In genomic region chr7:28371514-28371989, GRCm38 (mm10) we compare ENCODE assay signal across 8 mouse cellular contexts. TPM values are rescaled to one million over a fixed set of nuclear protein-coding genes. Genes with fewer than 3 reads are reported as not detected.
A peak's percentile ranks its signal among the peaks of the same experiment; 100 is the strongest.
DNase-seq lines count a peak whose midpoint lies in the region; ATAC-seq and TF ChIP-seq lines count a peak whose summit lies in the region.

No protein-coding gene starts in this region.

- H3K4me3 ChIP-seq in forebrain, postnatal 0 days (ENCODE audit: low read depth, low read length): peak overlapping the region; percentile 77
- H3K4me3 ChIP-seq in hindbrain, embryonic 14.5 days (replicated peaks; ENCODE audit: low read length): peak overlapping the region; percentile 82
- H3K4me3 ChIP-seq in liver, embryonic 11.5 days (ENCODE audit: low read depth, low read length): peak overlapping the region; percentile 80

- peak overlapping the region; percentile 69 for H3K9ac ChIP-seq in forebrain, postnatal 0 days
- H3K9ac ChIP-seq in hindbrain, embryonic 14.5 days: peak overlapping the region; percentile 84
- peak overlapping the region; percentile 82 for H3K9ac ChIP-seq in liver, embryonic 11.5 days (ENCODE audit: low read depth, low read length)

- ATAC-seq in forebrain, postnatal 0 days: no peak
- ATAC-seq in hindbrain, embryonic 14.5 days (ENCODE audit: low FRiP score): no peak
- no peak for ATAC-seq in liver, embryonic 11.5 days (replicated peaks; ENCODE audit: low FRiP score)

- peaks cover 12% of the 10 kb centered on the region for H3K36me3 ChIP-seq in forebrain, postnatal 0 days (ENCODE audit: insufficient read depth)
- H3K36me3 ChIP-seq in hindbrain, embryonic 14.5 days (replicated peaks; ENCODE audit: control insufficient read depth, insufficient read depth): peaks cover 18% of the 10 kb centered on the region
- H3K36me3 ChIP-seq in liver, embryonic 11.5 days (ENCODE audit: control insufficient read depth, insufficient read depth, low read length): peaks cover 8% of the 10 kb centered on the region; the same call in 1 of the 2 replicates

- H3K4me1 ChIP-seq in forebrain, postnatal 0 days (ENCODE audit: insufficient read depth): peaks cover 20% of the 10 kb centered on the region
- H3K4me1 ChIP-seq in hindbrain, embryonic 14.5 days (replicated peaks; ENCODE audit: control insufficient read depth, insufficient read depth, low read length): peaks cover 21% of the 10 kb centered on the region
- peaks cover 31% of the 10 kb centered on the region for H3K4me1 ChIP-seq in liver, embryonic 11.5 days (replicated peaks; ENCODE audit: control insufficient read depth, insufficient read depth, low read length)

- H3K9me3 ChIP-seq in forebrain, postnatal 0 days (ENCODE audit: low read length): no peaks in the 10 kb centered on the region
- no peaks in the 10 kb centered on the region for H3K9me3 ChIP-seq in hindbrain, embryonic 14.5 days (ENCODE audit: control insufficient read depth, low read length)
- H3K9me3 ChIP-seq in liver, embryonic 11.5 days (ENCODE audit: control insufficient read depth, low read length): no peaks in the 10 kb centered on the region

- 0% methylated on average over 37 of the region's 43 CpGs for WGBS in forebrain, postnatal 0 days
- WGBS in hindbrain, embryonic 14.5 days: under 1% methylated on average over 40 of the region's 43 CpGs
- WGBS in liver, embryonic 11.5 days: under 1% methylated on average over 42 of the region's 43 CpGs

- intact Hi-C loops in left cerebral cortex, postnatal 4 days (cut with DNase I): no loop called here
- intact Hi-C loops in left cerebral cortex, postnatal 36 days (cut with DNase I): no loop called here

- H3K27ac ChIP-seq in forebrain, postnatal 0 days (ENCODE audit: low read depth, low read length): peak overlapping the region; percentile 71
- H3K27ac ChIP-seq in hindbrain, embryonic 14.5 days: peak overlapping the region; percentile 80
- peak overlapping the region; percentile 93 for H3K27ac ChIP-seq in liver, embryonic 11.5 days (ENCODE audit: low read depth, low read length)

- no peaks in the 10 kb centered on the region for H3K27me3 ChIP-seq in forebrain, postnatal 0 days (ENCODE audit: insufficient read depth, low read length)
- H3K27me3 ChIP-seq in hindbrain, embryonic 14.5 days (ENCODE audit: control insufficient read depth, insufficient read depth, low read length): no peaks in the 10 kb centered on the region
- H3K27me3 ChIP-seq in liver, embryonic 11.5 days (replicated peaks; ENCODE audit: control insufficient read depth, insufficient read depth, low read length): no peaks in the 10 kb centered on the region

- peak overlapping the region; percentile 87 for H3K4me2 ChIP-seq in forebrain, postnatal 0 days (ENCODE audit: low read depth)
- peak overlapping the region; percentile 98 for H3K4me2 ChIP-seq in hindbrain, embryonic 14.5 days (replicated peaks)
- H3K4me2 ChIP-seq in liver, embryonic 11.5 days: peak overlapping the region; percentile 100

- TF ChIP-seq CTCF in forebrain, postnatal 0 days (IDR thresholded peaks at IDR 0.05; ENCODE audit: low read depth): no peak

- peak; percentile 62 for DNase-seq in left cerebral cortex, postnatal 4 days
- DNase-seq in left cerebral cortex, postnatal 36 days (ENCODE audit: low spot score in 2 of 2): no peak
- peak; percentile 30 for DNase-seq in forebrain, postnatal 0 days
- DNase-seq in hindbrain, embryonic 14.5 days (ENCODE audit: low spot score): no peak
- peak; percentile 69 for DNase-seq in liver, embryonic 11.5 days (ENCODE audit: low spot score)
- peak; percentile 65 for DNase-seq in neural tube, embryonic 10.5 days (ENCODE audit: extremely low spot score, low spot score)
- DNase-seq in thymus, postnatal 10 days (ENCODE audit: low spot score in 2 of 2): peak; percentile 76
- DNase-seq in layer of hippocampus, postnatal 36 days: no peak

RNA-seq across cellular contexts. Expression of gene Plekhg2, which starts 0.8 kb away (rescaled TPM):
- 10 to 100 TPM; 25.0 to 33.3 TPM for total RNA-seq in left cerebral cortex, postnatal 4 days (2021)
- total RNA-seq in left cerebral cortex, postnatal 36 days (2021): 1 to 10 TPM; 6.2 to 9.7 TPM
- 20.3 and 25.7 TPM in 2 replicates for total RNA-seq in forebrain, postnatal 0 days (2014; rRNA removed)
- polyA plus RNA-seq in forebrain, postnatal 0 days (2015; fragmentation: Nextera tagmentation; extraction: Ambion mirVana): 9.0 and 11.4 TPM in 2 replicates
- polyA plus RNA-seq in hindbrain, embryonic 14.5 days (2014; fragmentation: Nextera tagmentation; extraction: Ambion mirVana): 21.5 and 25.5 TPM in 2 replicates
- 29.2 and 34.4 TPM in 2 replicates for polyA plus RNA-seq in liver, embryonic 11.5 days (2014; fragmentation: Nextera tagmentation; extraction: Ambion mirVana)
- 1 to 10 TPM; 5.5 to 7.4 TPM for total RNA-seq in layer of hippocampus, postnatal 36 days (2021)

RNA-seq across cellular contexts. Expression of gene Zfp36, which starts 8.5 kb away (rescaled TPM):
- total RNA-seq in left cerebral cortex, postnatal 4 days (2021): 1 to 10 TPM; 1.9 to 2.3 TPM
- total RNA-seq in left cerebral cortex, postnatal 36 days (2021): 1 to 10 TPM; 2.6 to 3.3 TPM
- 2.8 and 4.0 TPM in 2 replicates for total RNA-seq in forebrain, postnatal 0 days (2014; rRNA removed)
- 2.3 and 3.8 TPM in 2 replicates for polyA plus RNA-seq in forebrain, postnatal 0 days (2015; fragmentation: Nextera tagmentation; extraction: Ambion mirVana)
- 3.0 and 3.7 TPM in 2 replicates for polyA plus RNA-seq in hindbrain, embryonic 14.5 days (2014; fragmentation: Nextera tagmentation; extraction: Ambion mirVana)
- polyA plus RNA-seq in liver, embryonic 11.5 days (2014; fragmentation: Nextera tagmentation; extraction: Ambion mirVana): 9.9 and 10.2 TPM in 2 replicates
- total RNA-seq in layer of hippocampus, postnatal 36 days (2021): 1 to 10 TPM; 3.1 to 3.9 TPM

RNA-seq across cellular contexts. Expression of gene Med29, which starts 21.0 kb away (rescaled TPM):
- 10 to 100 TPM; 18.6 to 19.7 TPM for total RNA-seq in left cerebral cortex, postnatal 4 days (2021)
- 10 to 100 TPM; 17.9 to 21.3 TPM for total RNA-seq in left cerebral cortex, postnatal 36 days (2021)
- total RNA-seq in forebrain, postnatal 0 days (2014; rRNA removed): 32.5 and 35.1 TPM in 2 replicates
- polyA plus RNA-seq in forebrain, postnatal 0 days (2015; fragmentation: Nextera tagmentation; extraction: Ambion mirVana): 39.2 and 47.6 TPM in 2 replicates
- polyA plus RNA-seq in hindbrain, embryonic 14.5 days (2014; fragmentation: Nextera tagmentation; extraction: Ambion mirVana): 39.2 and 44.5 TPM in 2 replicates
- 44.7 and 45.7 TPM in 2 replicates for polyA plus RNA-seq in liver, embryonic 11.5 days (2014; fragmentation: Nextera tagmentation; extraction: Ambion mirVana)
- total RNA-seq in layer of hippocampus, postnatal 36 days (2021): 10 to 100 TPM; 18.3 to 19.6 TPM

RNA-seq across cellular contexts. Expression of gene Rps16, which starts 21.1 kb away (rescaled TPM):
- 100 to 1,000 TPM; 913 to 959 TPM for total RNA-seq in left cerebral cortex, postnatal 4 days (2021)
- 100 to 1,000 TPM; 425 to 456 TPM for total RNA-seq in left cerebral cortex, postnatal 36 days (2021)
- 205 and 300 TPM in 2 replicates for total RNA-seq in forebrain, postnatal 0 days (2014; rRNA removed)
- polyA plus RNA-seq in forebrain, postnatal 0 days (2015; fragmentation: Nextera tagmentation; extraction: Ambion mirVana): 595 and 769 TPM in 2 replicates
- polyA plus RNA-seq in hindbrain, embryonic 14.5 days (2014; fragmentation: Nextera tagmentation; extraction: Ambion mirVana): 521 and 677 TPM in 2 replicates
- 1,377 and 1,547 TPM in 2 replicates for polyA plus RNA-seq in liver, embryonic 11.5 days (2014; fragmentation: Nextera tagmentation; extraction: Ambion mirVana)
- total RNA-seq in layer of hippocampus, postnatal 36 days (2021): 100 to 1,000 TPM; 454 to 471 TPM

RNA-seq across cellular contexts. Expression of gene Paf1, which starts 21.2 kb away (rescaled TPM):
- total RNA-seq in left cerebral cortex, postnatal 4 days (2021): 10 to 100 TPM; 77.7 to 86.8 TPM
- total RNA-seq in left cerebral cortex, postnatal 36 days (2021): 10 to 100 TPM; 59.0 to 72.1 TPM
- 74.8 and 80.5 TPM in 2 replicates for total RNA-seq in forebrain, postnatal 0 days (2014; rRNA removed)
- polyA plus RNA-seq in forebrain, postnatal 0 days (2015; fragmentation: Nextera tagmentation; extraction: Ambion mirVana): 69.4 and 92.7 TPM in 2 replicates
- polyA plus RNA-seq in hindbrain, embryonic 14.5 days (2014; fragmentation: Nextera tagmentation; extraction: Ambion mirVana): 73.9 and 74.3 TPM in 2 replicates
- polyA plus RNA-seq in liver, embryonic 11.5 days (2014; fragmentation: Nextera tagmentation; extraction: Ambion mirVana): 56.1 and 58.6 TPM in 2 replicates
- 10 to 100 TPM; 68.9 to 70.1 TPM for total RNA-seq in layer of hippocampus, postnatal 36 days (2021)

Comparison
In these comparisons a context has a peak if more than half of its experiments do, and no peak if none do; other contexts are left out.
1. DNase-seq: peak in left cerebral cortex, postnatal 4 days (single experiment), forebrain, postnatal 0 days (single experiment), liver, embryonic 11.5 days (single experiment), neural tube, embryonic 10.5 days (single experiment) and thymus, postnatal 10 days (2 of 2); none in left cerebral cortex, postnatal 36 days (0 of 2), hindbrain, embryonic 14.5 days (single experiment) and layer of hippocampus, postnatal 36 days (0 of 2).
2. Peak in every context shown above with its lines, with median percentiles within 50 percentile points of each other: H3K27ac ChIP-seq, H3K4me2 ChIP-seq, H3K4me3 ChIP-seq and H3K9ac ChIP-seq.